Mouse (Mus musculus): Measurements from ENCODE around the gene Hecw2.

GRCm38 (mm10) chr1:54109255-54109654, 85.7 kb downstream of the Hecw2 start:
- TF ChIP-seq EP300 (optimal IDR thresholded peaks at IDR 0.05), result no peak
- TF ChIP-seq CTCF (IDR thresholded peaks at IDR 0.05; ENCODE audit: low read depth), result no peak
